Mouse (Mus musculus): ENCODE results near the gene Casz1. TPM values are rescaled to one million over a fixed set of nuclear protein-coding genes. Genes with fewer than 3 reads are reported as not detected.
A peak's percentile ranks its signal among the peaks of the same experiment; 100 is the strongest.

Gene Casz1
- polyA plus RNA-seq, 1 experiment, result 13.5 TPM

DNA sequence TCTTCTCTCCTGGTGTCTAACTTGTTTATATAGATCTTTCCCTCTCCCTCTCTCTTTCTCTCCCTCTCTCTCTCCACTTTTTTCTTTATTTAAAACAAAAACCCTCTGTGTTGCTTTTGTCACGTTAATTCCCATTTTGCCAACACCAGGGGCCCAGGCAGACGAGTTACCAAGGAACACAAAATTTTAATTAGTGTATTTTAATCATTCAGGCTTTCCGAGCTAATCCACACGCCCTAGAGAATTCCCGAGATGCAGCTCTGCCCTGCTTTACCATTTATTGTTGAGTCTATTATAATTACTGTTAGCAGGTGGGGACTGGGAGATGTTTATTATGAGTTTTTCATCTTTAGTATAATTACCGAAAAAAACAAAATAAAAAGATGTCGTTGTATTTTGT, 56.4 kb downstream of the Casz1 start:
- no peaks in the 10 kb centered on the region for H3K36me3 ChIP-seq (ENCODE audit: control insufficient read depth, insufficient read depth, low read length)
- no peak for DNase-seq
- no peak overlapping the region for H3K27ac ChIP-seq (ENCODE audit: insufficient read depth, low read depth, low read length)
- peaks cover 5% of the 10 kb centered on the region; the same call in 1 of the 2 replicates for H3K4me1 ChIP-seq (ENCODE audit: control insufficient read depth, insufficient read depth, low read length)
- H3K27me3 ChIP-seq (replicated peaks; ENCODE audit: control insufficient read depth, insufficient read depth, low read length), result no peaks in the 10 kb centered on the region
- no peak overlapping the region for H3K4me3 ChIP-seq (ENCODE audit: insufficient read depth, low read depth, low read length)
- no peak for TF ChIP-seq CTCF (conservative IDR thresholded peaks at IDR 0.05; ENCODE audit: insufficient read depth, insufficient read length, low read depth, low read length)
- TF ChIP-seq POLR2A (IDR thresholded peaks at IDR 0.05; ENCODE audit: low read depth, low read length), result no peak
- 82% methylated on average over 7 of the region's 7 CpGs for WGBS

DNA sequence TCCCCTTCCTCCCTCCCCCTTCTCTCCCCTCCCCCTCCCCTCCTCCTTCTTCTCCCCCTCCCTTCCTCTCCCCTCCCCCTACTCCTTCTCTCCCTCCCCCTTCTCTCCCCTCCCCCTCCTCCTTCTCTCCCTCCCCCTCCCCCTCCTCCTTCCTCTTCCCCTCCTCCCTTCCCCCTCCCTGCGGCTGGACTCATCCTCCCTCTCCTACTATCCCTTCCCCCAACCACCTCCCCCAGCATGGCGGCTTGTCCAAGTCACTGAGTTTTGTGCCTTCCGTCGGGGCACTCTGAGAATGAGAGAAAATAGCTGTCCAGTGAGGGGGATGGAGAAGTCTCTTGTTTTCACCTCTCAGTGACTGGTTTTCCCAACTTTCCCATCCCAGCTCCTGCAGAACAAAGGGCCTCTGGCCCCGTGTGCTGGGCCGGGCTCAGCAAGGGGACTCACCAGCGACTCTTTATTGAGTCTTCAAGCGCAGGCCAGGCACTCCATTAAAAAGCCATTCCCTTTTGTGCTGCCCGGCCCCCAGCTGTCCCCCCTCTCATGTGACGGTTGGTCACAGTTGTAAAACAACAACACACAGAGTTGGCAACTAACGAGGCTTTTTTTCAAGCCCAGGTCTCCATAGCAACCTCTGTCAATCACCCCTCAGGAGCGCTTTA, 62.7 kb downstream of the Casz1 start:
- Histone ChIP-seq H3K4me3 (ENCODE audit: insufficient read depth, low read depth, low read length) (no peak overlapping the region), H3K4me1 (ENCODE audit: control insufficient read depth, insufficient read depth, low read length) (peaks cover 7% of the 10 kb centered on the region; the same call in 1 of the 2 replicates), H3K36me3 (ENCODE audit: control insufficient read depth, insufficient read depth, low read length) (no peaks in the 10 kb centered on the region), H3K27ac (ENCODE audit: insufficient read depth, low read depth, low read length) (no peak overlapping the region), H3K27me3 (replicated peaks; ENCODE audit: control insufficient read depth, insufficient read depth, low read length) (no peaks in the 10 kb centered on the region)
- no peak for DNase-seq
- no peak for TF ChIP-seq POLR2A (IDR thresholded peaks at IDR 0.05; ENCODE audit: low read depth, low read length)
- no peak for TF ChIP-seq CTCF (conservative IDR thresholded peaks at IDR 0.05; ENCODE audit: insufficient read depth, insufficient read length, low read depth, low read length)
- WGBS, result 32% methylated on average over 12 of the region's 12 CpGs

DNA sequence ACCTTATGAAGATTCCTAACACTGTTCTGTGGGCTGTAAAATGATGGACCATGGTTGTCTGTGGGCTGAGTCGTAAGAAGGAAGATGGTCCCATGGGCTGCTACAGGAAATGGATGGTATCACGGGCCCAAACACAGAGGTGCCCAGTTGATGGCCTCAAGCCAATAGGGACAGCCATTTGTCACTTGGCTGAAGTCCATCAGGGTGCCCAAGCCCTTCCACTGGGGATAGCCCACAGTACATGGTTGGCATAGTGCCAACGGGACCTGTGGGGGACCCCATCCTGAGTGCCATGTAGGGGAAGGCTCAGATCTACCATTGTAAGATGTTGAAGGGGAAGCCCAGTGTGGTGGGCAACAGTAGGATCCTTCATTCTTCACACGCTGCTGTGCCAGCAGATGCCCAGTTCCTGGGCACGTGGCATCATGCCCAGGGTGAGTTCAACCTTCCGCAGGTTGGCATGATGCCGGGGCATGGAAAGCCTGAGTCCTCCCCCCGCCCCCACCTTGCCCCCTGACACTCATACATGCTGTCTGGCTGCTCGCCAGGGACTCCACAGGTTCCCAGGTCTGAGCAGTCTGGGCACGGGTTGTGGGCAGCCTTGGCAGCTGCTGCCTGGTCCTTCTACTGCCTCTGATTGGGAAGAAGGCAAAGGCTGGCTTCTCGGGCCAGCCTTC, 63.6 kb downstream of the Casz1 start:
- DNase-seq, result peak; percentile 96
- 38% methylated on average over 11 of the region's 11 CpGs for WGBS
- no peaks in the 10 kb centered on the region for H3K36me3 ChIP-seq (ENCODE audit: control insufficient read depth, insufficient read depth, low read length)
- H3K27me3 ChIP-seq (replicated peaks; ENCODE audit: control insufficient read depth, insufficient read depth, low read length), result no peaks in the 10 kb centered on the region
- TF ChIP-seq POLR2A (IDR thresholded peaks at IDR 0.05; ENCODE audit: low read depth, low read length) (no peak), CTCF (conservative IDR thresholded peaks at IDR 0.05; ENCODE audit: insufficient read depth, insufficient read length, low read depth, low read length) (no peak)
- H3K4me1 ChIP-seq (ENCODE audit: control insufficient read depth, insufficient read depth, low read length), result peaks cover 7% of the 10 kb centered on the region; the same call in 1 of the 2 replicates
- H3K4me3 ChIP-seq (ENCODE audit: insufficient read depth, low read depth, low read length), result no peak overlapping the region
- H3K27ac ChIP-seq (ENCODE audit: insufficient read depth, low read depth, low read length), result no peak overlapping the region

DNA sequence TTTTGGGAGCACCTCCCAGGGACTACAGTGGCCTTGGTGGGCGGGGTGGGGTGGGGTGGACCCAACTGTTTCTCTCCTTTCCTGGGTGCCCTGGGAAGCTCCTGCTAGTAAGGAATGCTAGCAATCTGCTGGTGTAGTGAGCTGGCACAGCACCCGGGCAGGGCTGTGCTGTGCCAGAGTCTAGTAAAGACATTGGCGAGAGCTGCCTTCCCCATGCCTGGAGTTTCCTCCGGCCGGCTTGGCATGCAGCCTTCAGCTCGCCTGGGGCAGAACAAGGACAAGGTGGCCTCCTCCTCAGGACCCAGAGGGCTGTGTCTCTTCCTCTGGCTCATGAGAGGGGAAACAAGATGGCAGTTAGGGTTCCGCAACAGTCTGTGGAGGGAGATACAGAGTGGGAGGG, 65.3 kb downstream of the Casz1 start:
- Histone ChIP-seq H3K4me3 (ENCODE audit: insufficient read depth, low read depth, low read length) (no peak overlapping the region), H3K27me3 (replicated peaks; ENCODE audit: control insufficient read depth, insufficient read depth, low read length) (no peaks in the 10 kb centered on the region), H3K36me3 (ENCODE audit: control insufficient read depth, insufficient read depth, low read length) (no peaks in the 10 kb centered on the region), H3K4me1 (ENCODE audit: control insufficient read depth, insufficient read depth, low read length) (peaks cover 7% of the 10 kb centered on the region; the same call in 1 of the 2 replicates), H3K27ac (ENCODE audit: insufficient read depth, low read depth, low read length) (no peak overlapping the region)
- DNase-seq, result peak; percentile 89
- WGBS, result 39% methylated on average over 7 of the region's 7 CpGs
- TF ChIP-seq POLR2A (IDR thresholded peaks at IDR 0.05; ENCODE audit: low read depth, low read length) (no peak), CTCF (conservative IDR thresholded peaks at IDR 0.05; ENCODE audit: insufficient read depth, insufficient read length, low read depth, low read length) (no peak)

DNA sequence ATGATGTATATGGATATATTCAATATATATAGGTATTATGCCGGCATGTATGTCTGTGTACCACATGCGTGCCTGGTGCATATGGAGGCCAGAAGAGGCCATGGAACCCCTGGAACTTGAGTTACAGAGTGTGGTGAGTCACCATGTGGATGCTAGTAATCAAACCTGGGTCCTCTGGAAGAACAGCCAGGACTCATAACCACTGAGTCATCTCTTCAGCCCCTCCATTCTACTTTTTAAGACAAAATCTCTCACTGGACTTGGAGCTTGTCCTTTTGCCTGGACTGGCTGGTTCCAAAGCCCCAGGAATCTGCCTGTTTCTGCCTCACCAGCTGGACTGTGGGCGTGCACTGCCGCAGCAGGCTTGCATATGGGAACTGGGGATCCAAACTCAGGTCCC, 66.3 kb downstream of the Casz1 start:
- TF ChIP-seq CTCF (conservative IDR thresholded peaks at IDR 0.05; ENCODE audit: insufficient read depth, insufficient read length, low read depth, low read length), result no peak
- TF ChIP-seq POLR2A (IDR thresholded peaks at IDR 0.05; ENCODE audit: low read depth, low read length), result no peak
- no peak for DNase-seq
- H3K27me3 ChIP-seq (replicated peaks; ENCODE audit: control insufficient read depth, insufficient read depth, low read length), result no peaks in the 10 kb centered on the region

DNA sequence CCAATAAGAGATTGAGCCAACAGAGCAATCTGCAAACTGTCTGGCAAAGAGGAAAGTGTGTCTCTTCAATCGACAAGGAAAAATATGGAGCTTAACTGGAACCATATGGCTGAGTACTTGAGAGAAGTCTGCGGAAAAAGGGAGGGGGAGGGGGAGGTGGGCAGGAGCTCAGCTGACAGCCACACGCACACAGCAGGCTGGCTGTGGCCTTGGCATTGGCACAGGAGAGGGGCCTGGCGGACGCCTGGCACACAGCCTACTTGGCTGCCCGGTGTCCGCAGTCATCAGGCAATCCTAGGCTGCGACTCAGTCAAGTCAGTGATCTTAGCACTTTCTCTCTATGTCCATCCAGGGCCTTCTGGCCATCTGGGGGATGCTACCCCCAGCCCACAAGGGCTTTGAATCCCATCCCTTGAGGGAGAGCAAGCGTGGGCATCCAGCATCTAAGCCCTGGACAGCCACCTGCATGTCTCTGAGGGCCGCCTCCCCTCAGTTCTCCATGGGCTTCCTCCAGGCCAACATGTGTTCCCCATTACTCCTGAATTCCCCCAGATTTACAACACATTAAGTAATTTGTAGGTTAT, 67.6 kb downstream of the Casz1 start:
- H3K27me3 ChIP-seq (replicated peaks; ENCODE audit: control insufficient read depth, insufficient read depth, low read length), result no peaks in the 10 kb centered on the region
- H3K4me1 ChIP-seq (ENCODE audit: control insufficient read depth, insufficient read depth, low read length), result peaks cover 7% of the 10 kb centered on the region; the same call in 1 of the 2 replicates
- peak; percentile 64 for DNase-seq
- no peak overlapping the region for H3K4me3 ChIP-seq (ENCODE audit: insufficient read depth, low read depth, low read length)
- 37% methylated on average over 10 of the region's 10 CpGs for WGBS
- TF ChIP-seq CTCF (conservative IDR thresholded peaks at IDR 0.05; ENCODE audit: insufficient read depth, insufficient read length, low read depth, low read length), result no peak
- TF ChIP-seq POLR2A (IDR thresholded peaks at IDR 0.05; ENCODE audit: low read depth, low read length), result no peak
- H3K36me3 ChIP-seq (ENCODE audit: control insufficient read depth, insufficient read depth, low read length), result no peaks in the 10 kb centered on the region
- H3K27ac ChIP-seq (ENCODE audit: insufficient read depth, low read depth, low read length), result no peak overlapping the region

More for the DNA sequence above, 66.3 kb downstream of the Casz1 start:
- peaks cover 7% of the 10 kb centered on the region; the same call in 1 of the 2 replicates for H3K4me1 ChIP-seq (ENCODE audit: control insufficient read depth, insufficient read depth, low read length)
- H3K4me3 ChIP-seq (ENCODE audit: insufficient read depth, low read depth, low read length), result no peak overlapping the region
- H3K27ac ChIP-seq (ENCODE audit: insufficient read depth, low read depth, low read length), result no peak overlapping the region
- 97% methylated on average over 4 of the region's 4 CpGs for WGBS
- H3K36me3 ChIP-seq (ENCODE audit: control insufficient read depth, insufficient read depth, low read length), result no peaks in the 10 kb centered on the region

DNA sequence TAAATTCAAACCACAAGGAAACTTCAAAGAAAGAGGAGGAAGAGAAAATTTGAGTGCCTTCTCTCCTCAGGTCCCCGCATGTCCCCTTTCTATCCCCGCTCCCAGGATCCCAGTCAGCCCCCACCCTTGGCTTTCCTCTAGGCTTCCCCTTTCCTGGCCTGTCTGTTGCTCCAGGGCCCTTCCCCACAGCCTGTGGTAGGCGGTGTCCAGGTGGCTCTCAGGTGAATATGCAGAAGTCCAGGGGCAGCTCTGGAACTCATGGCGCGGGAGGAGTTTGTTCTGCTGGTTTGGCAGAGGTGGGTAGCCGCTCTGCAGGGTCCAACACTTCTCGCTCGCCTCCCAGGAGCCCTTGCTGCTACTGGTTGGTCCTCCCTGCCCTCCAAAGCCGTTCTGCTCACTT, 68.1 kb downstream of the Casz1 start:
- Histone ChIP-seq H3K4me1 (ENCODE audit: control insufficient read depth, insufficient read depth, low read length) (peaks cover 7% of the 10 kb centered on the region; the same call in 1 of the 2 replicates), H3K4me3 (ENCODE audit: insufficient read depth, low read depth, low read length) (no peak overlapping the region), H3K27ac (ENCODE audit: insufficient read depth, low read depth, low read length) (no peak overlapping the region), H3K36me3 (ENCODE audit: control insufficient read depth, insufficient read depth, low read length) (no peaks in the 10 kb centered on the region), H3K27me3 (replicated peaks; ENCODE audit: control insufficient read depth, insufficient read depth, low read length) (no peaks in the 10 kb centered on the region)
- TF ChIP-seq POLR2A (IDR thresholded peaks at IDR 0.05; ENCODE audit: low read depth, low read length) (no peak), CTCF (conservative IDR thresholded peaks at IDR 0.05; ENCODE audit: insufficient read depth, insufficient read length, low read depth, low read length) (no peak)
- no peak for DNase-seq
- 73% methylated on average over 9 of the region's 9 CpGs for WGBS
